Mouse (Mus musculus) stomach, postnatal 0 days (tissue): ENCODE measurements around the gene 6820408C15Rik. TPM values are rescaled to one million over a fixed set of nuclear protein-coding genes. Genes with fewer than 3 reads are reported as not detected.
A peak's percentile ranks its signal among the peaks of the same experiment; 100 is the strongest.

Experiments used
- ATAC-seq: fragments of 200-750 bp; cut with Nextera tagmentation; 2 replicates; pipeline ENCODE4 v1.8.0; 2017; ENCODE audit not compliant: low FRiP score, low TSS enrichment
- DNase-seq: peaks from one replicate; pipeline ENCODE4 v3.0.0-alpha.2; 2016; ENCODE audit warnings: low spot score
- H3K27ac ChIP-seq: fragments of 300-500 bp; sonication (generic); replicated peaks from 2 replicates; pipeline ENCODE4 v1.5.1; 2014; ENCODE audit warnings: mild to moderate bottlenecking, control low read depth
- H3K27me3 ChIP-seq: fragments of 300-500 bp; sonication (generic); 2 replicates; pipeline ENCODE4 v1.6.1; 2014; ENCODE audit warnings: low read length; ENCODE audit not compliant: control insufficient read depth, insufficient read depth
- H3K36me3 ChIP-seq: fragments of 300-500 bp; sonication (generic); 2 replicates; pipeline ENCODE4 v1.6.1; 2014; ENCODE audit warnings: low read length, mixed read lengths; ENCODE audit not compliant: control insufficient read depth, insufficient read depth
- H3K4me1 ChIP-seq: fragments of 300-500 bp; sonication (generic); replicated peaks from 2 replicates; pipeline ENCODE4 v1.6.1; 2014; ENCODE audit warnings: antibody characterized with exemption; ENCODE audit not compliant: control insufficient read depth, insufficient read depth
- H3K4me2 ChIP-seq: fragments of 300-500 bp; sonication (generic); replicated peaks from 2 replicates; pipeline ENCODE4 v1.6.1; 2014; ENCODE audit warnings: low read depth, mild to moderate bottlenecking, control low read depth, moderate library complexity
- H3K4me3 ChIP-seq: fragments of 300-500 bp; sonication (generic); 2 replicates; pipeline ENCODE4 v1.5.1; 2014; ENCODE audit warnings: low read depth, low read length, control low read depth
- H3K9ac ChIP-seq: fragments of 300-500 bp; sonication (generic); 2 replicates; pipeline ENCODE4 v1.6.1; 2014; ENCODE audit warnings: mild to moderate bottlenecking, low read length, control low read depth, mixed read lengths
- H3K9me3 ChIP-seq: fragments of 300-500 bp; sonication (generic); 2 replicates; pipeline ENCODE4 v1.6.1; 2016; ENCODE audit warnings: low read length; ENCODE audit not compliant: control insufficient read depth
- CTCF ChIP-seq: IDR thresholded peaks from 2 replicates; pipeline ENCODE4 v1.5.1; 2016; ENCODE audit warnings: antibody characterized with exemption, low read depth, mild to moderate bottlenecking, moderate library complexity
- EP300 ChIP-seq: optimal IDR thresholded peaks from 2 replicates; pipeline ENCODE3; 2016; ENCODE audit warnings: antibody characterized with exemption
- WGBS: fragments of 180-500 bp; shearing (Covaris S2); extraction: QIAGEN DNeasy Blood & Tissue Kit; methylation state at CpG from one replicate; pipeline ENCODE4 v1.1.7; 2014; 5-methylcytosine and 5-hydroxymethylcytosine counted together
- polyA plus RNA-seq: library from polyadenylated mRNA; unstranded; fragments of >200 nt; fragmentation: Nextera tagmentation; extraction: Ambion mirVana; gene quantifications from 2 replicates; pipeline ENCODE4 v1.2.1, GENCODE M21; 2015

6820408C15Rik gene
- polyA plus RNA-seq, 1 experiment from 2014 or later = 0.38 TPM

DNA sequence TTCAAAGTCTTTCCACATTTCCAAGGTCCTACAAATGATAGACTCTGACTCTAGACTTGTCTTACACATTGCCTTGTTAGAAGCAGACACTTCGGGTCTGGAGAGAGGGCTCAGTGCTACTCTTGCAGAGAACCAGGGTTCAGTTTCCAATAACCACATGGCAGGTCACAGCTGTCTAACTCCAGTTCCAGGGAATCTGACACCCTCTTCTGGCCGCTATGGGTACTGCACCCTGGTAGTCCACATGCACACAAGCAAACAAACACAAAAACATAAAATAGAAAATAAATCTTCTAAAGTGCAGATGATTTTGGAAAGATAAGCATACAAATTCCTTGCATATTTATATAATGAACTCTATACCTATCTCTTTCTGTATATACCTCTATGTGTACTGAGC lies 71.6 kb downstream of the 6820408C15Rik start:
- peak; percentile 46 for TF ChIP-seq CTCF
- no peak for TF ChIP-seq EP300
- Histone ChIP-seq H3K9ac (no peak overlapping the region), H3K4me2 (no peak overlapping the region), H3K27me3 (no peaks in the 10 kb centered on the region), H3K9me3 (no peaks in the 10 kb centered on the region), H3K27ac (no peak overlapping the region), H3K4me1 (no peaks in the 10 kb centered on the region), H3K36me3 (no peaks in the 10 kb centered on the region), H3K4me3 (no peak overlapping the region)
- WGBS = 71% methylated on average over 2 of the region's 2 CpGs
- no peak for ATAC-seq
- DNase-seq = no peak

DNA sequence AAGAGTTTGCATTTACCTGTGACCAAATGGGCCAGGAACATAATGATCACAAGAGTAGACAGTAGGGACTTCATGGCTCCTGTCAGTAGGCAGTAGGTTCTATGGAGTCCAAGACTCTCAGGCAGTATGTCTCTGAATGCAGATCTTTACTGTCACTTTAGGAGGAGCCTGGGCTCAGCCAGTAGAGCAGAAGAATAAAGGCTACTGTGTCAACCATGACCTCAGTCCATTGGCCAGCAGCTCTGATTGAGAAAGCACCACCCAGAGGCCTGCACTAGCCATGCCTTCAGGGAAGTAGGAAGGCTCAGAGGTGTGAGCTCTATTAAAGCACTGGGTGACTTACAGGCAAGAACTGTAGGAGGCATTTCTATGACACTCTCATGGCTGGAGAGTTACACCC lies 74.7 kb downstream of the 6820408C15Rik start, which contains the start of gene Defb22:
TSS of gene Defb22 (minus strand) at position 101 of the 400 bp plus-strand sequence.
- ATAC-seq (no peak), DNase-seq (no peak)
- no peak within 1 kb of the TSS for H3K4me3 ChIP-seq

DNA sequence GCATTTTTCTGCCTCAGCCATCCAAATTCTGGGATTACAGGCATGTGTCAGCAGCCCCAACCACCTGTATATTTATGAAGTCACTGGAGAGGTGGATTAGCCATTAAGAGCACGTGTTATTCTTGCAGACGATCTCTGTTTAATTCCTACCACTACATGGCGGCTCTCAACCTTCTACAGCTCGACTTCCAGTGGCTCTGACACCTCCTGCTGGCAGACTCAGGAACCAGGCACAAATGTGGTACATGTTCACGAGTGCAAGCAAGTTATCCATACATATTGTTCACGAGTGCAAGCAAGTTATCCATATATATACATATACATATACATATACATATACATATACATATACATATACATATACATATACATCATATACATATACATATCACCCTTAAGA lies 77.8 kb downstream of the 6820408C15Rik start:
- H3K36me3 ChIP-seq = no peaks in the 10 kb centered on the region
- H3K4me3 ChIP-seq = no peak overlapping the region
- no peak overlapping the region for H3K4me2 ChIP-seq
- TF ChIP-seq EP300 = no peak
- peak; percentile 19; the same call in 1 of the 2 replicates for TF ChIP-seq CTCF
- no peak overlapping the region for H3K27ac ChIP-seq
- WGBS = 65% methylated on average over 6 of the region's 6 CpGs
- ATAC-seq = no peak
- no peaks in the 10 kb centered on the region for H3K4me1 ChIP-seq
- H3K9ac ChIP-seq = no peak overlapping the region
- DNase-seq = no peak
- no peaks in the 10 kb centered on the region for H3K9me3 ChIP-seq
- H3K27me3 ChIP-seq = no peaks in the 10 kb centered on the region

More for the DNA sequence above, 74.7 kb downstream of the 6820408C15Rik start, which contains the start of gene Defb22:
- no peaks in the 10 kb centered on the region for H3K27me3 ChIP-seq
- no peak for TF ChIP-seq CTCF
- TF ChIP-seq EP300 = no peak
- H3K9me3 ChIP-seq = no peaks in the 10 kb centered on the region
- no peak within 1 kb of the TSS for H3K4me2 ChIP-seq
- no peak within 1 kb of the TSS for H3K9ac ChIP-seq
- no peaks in the 10 kb centered on the region for H3K36me3 ChIP-seq
- H3K27ac ChIP-seq = no peak within 1 kb of the TSS
- no peaks in the 10 kb centered on the region for H3K4me1 ChIP-seq

Other genes starting within 250 kb of the 6820408C15Rik start
- 54.1 and 60.7 TPM in 2 replicates for gene Csnk2a1, start 188.7 kb upstream of the 6820408C15Rik start, polyA plus RNA-seq
- gene Tbc1d20, start 121.8 kb upstream of the 6820408C15Rik start, polyA plus RNA-seq = 22.6 and 24.8 TPM in 2 replicates
- 49.8 and 53.6 TPM in 2 replicates for gene Rbck1, start 82.9 kb upstream of the 6820408C15Rik start, polyA plus RNA-seq
- gene Trib3, start 71.6 kb upstream of the 6820408C15Rik start, polyA plus RNA-seq = 2.9 and 3.9 TPM in 2 replicates
- gene Nrsn2, start 38.9 kb upstream of the 6820408C15Rik start, polyA plus RNA-seq = 1.1 and 1.5 TPM in 2 replicates
- 2.7 and 3.0 TPM in 2 replicates for gene Sox12, start 17.5 kb upstream of the 6820408C15Rik start, polyA plus RNA-seq
- gene Zcchc3, start 560 bp upstream of the 6820408C15Rik start, polyA plus RNA-seq = 14.8 and 15.6 TPM in 2 replicates
- gene Defb23, start 49.0 kb downstream of the 6820408C15Rik start, polyA plus RNA-seq = not detected in 2 replicates
- gene Defb20, start 61.5 kb downstream of the 6820408C15Rik start, polyA plus RNA-seq = not detected in 2 replicates
- not detected in 2 replicates for gene Defb22, start 74.6 kb downstream of the 6820408C15Rik start, polyA plus RNA-seq
- gene Defb26, start 96.1 kb downstream of the 6820408C15Rik start, polyA plus RNA-seq = not detected in 2 replicates
- not detected in 2 replicates for gene Defb28, start 102.7 kb downstream of the 6820408C15Rik start, polyA plus RNA-seq
- gene Defb29, start 124.5 kb downstream of the 6820408C15Rik start, polyA plus RNA-seq = not detected in 2 replicates
- gene Gm17416, start 153.8 kb downstream of the 6820408C15Rik start, polyA plus RNA-seq = not detected in 2 replicates
- gene Defb21, start 157.2 kb downstream of the 6820408C15Rik start, polyA plus RNA-seq = not detected in 2 replicates
- gene Defb19, start 164.7 kb downstream of the 6820408C15Rik start, polyA plus RNA-seq = not detected in 2 replicates
- not detected in 2 replicates for gene Defb45, start 183.8 kb downstream of the 6820408C15Rik start, polyA plus RNA-seq
- gene Defb36, start 188.7 kb downstream of the 6820408C15Rik start, polyA plus RNA-seq = 0.23 TPM in 1 of 2 replicates, not detected in the other
- gene Defb25, start 207.5 kb downstream of the 6820408C15Rik start, polyA plus RNA-seq = 0.73 and 1.7 TPM in 2 replicates
- gene Rem1, start 211.4 kb downstream of the 6820408C15Rik start, polyA plus RNA-seq = 17.2 and 19.7 TPM in 2 replicates